Mouse (Mus musculus) lung, adult 2 months (tissue): Measurements from ENCODE around the gene Mgat4b.

Source experiments
- CTCF ChIP-seq: fragments of 200-500 bp; IDR thresholded peaks from 2 replicates; pipeline ENCODE4 v1.5.1; 2011; ENCODE audit warnings: mild to moderate bottlenecking, low read length, control low read depth; ENCODE audit not compliant: insufficient read depth
- POLR2A ChIP-seq: fragments of 200-500 bp; IDR thresholded peaks from 2 replicates; pipeline ENCODE4 v1.6.1; 2011; ENCODE audit warnings: low read depth, mild to moderate bottlenecking, control low read depth, low read length, borderline replicate concordance; ENCODE audit errors: extremely low read depth

DNA sequence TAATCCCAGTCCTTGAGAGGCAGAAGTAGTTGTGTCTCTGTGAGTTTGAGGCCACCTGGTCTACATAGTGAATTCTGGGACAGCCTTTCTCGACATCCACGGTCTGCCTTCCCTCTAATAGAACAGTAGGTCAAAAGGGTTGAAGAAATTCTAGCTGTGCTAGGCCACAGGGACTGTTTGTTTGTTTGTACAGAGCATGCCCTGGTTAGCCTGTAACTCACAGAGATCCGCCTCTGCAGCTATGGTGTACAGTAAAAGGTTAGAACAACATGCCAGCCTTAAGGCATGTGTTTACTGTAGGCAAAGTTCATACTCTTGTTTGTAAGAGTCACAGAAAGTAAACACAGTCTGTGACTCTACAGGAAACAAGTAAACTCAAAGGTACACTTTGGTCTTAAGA lies 25.9 kb upstream of the Mgat4b start:
- TF ChIP-seq CTCF (no peak), POLR2A (no peak)
